Mouse (Mus musculus) liver, postnatal 0 days (tissue): ENCODE data around the gene Gm13288. TPM values are rescaled to one million over a fixed set of nuclear protein-coding genes. Genes with fewer than 3 reads are reported as not detected.
"Not testable (repeated sequence)": the region's sequence is repeated elsewhere in the genome, so short reads cannot be mapped to it uniquely, and the experiment has no call there.

ENCODE experiments used
- ATAC-seq: fragments of 200-750 bp; cut with Nextera tagmentation; 2 replicates; pipeline ENCODE4 v1.8.0; 2017; ENCODE audit warnings: mild to moderate bottlenecking, moderate library complexity
- DNase-seq: peaks from one replicate; pipeline ENCODE4 v3.0.0-alpha.2; 2016
- H3K27ac ChIP-seq: fragments of 300-500 bp; sonication (generic); 2 replicates; pipeline ENCODE4 v1.5.1; 2014; ENCODE audit warnings: antibody characterized with exemption, moderate library complexity, mild to moderate bottlenecking, low read depth
- H3K27me3 ChIP-seq: fragments of 300-500 bp; sonication (generic); 2 replicates; pipeline ENCODE4 v1.6.1; 2014; ENCODE audit warnings: low read length, control low read depth, mixed read lengths; ENCODE audit not compliant: insufficient read depth
- H3K36me3 ChIP-seq: fragments of 300-500 bp; sonication (generic); replicated peaks from 2 replicates; pipeline ENCODE4 v1.6.1; 2014; ENCODE audit warnings: mild to moderate bottlenecking, control low read depth, low read length, moderate library complexity, mixed read lengths; ENCODE audit not compliant: insufficient read depth
- H3K4me1 ChIP-seq: fragments of 300-500 bp; sonication (generic); 2 replicates; pipeline ENCODE4 v1.6.1; 2014; ENCODE audit warnings: antibody characterized with exemption, mild to moderate bottlenecking, control low read depth; ENCODE audit not compliant: insufficient read depth
- H3K4me2 ChIP-seq: fragments of 300-500 bp; sonication (generic); 2 replicates; pipeline ENCODE4 v1.6.1; 2014; ENCODE audit warnings: low read depth, mild to moderate bottlenecking, low read length, moderate library complexity, mixed read lengths
- H3K4me3 ChIP-seq: fragments of 300-500 bp; sonication (generic); 2 replicates; pipeline ENCODE4 v1.5.1; 2014; ENCODE audit warnings: low read depth, low read length
- H3K9ac ChIP-seq: fragments of 300-500 bp; sonication (generic); replicated peaks from 2 replicates; pipeline ENCODE4 v1.6.1; 2014; ENCODE audit warnings: mild to moderate bottlenecking, moderate library complexity
- H3K9me3 ChIP-seq: fragments of 300-500 bp; sonication (generic); 2 replicates; pipeline ENCODE4 v1.6.1; 2016; ENCODE audit warnings: mild to moderate bottlenecking, control low read depth, low read length, mixed read lengths
- CTCF ChIP-seq: sonication (generic); IDR thresholded peaks from 2 replicates; pipeline ENCODE4 v1.5.1; 2016; ENCODE audit warnings: antibody characterized with exemption, low read depth
- WGBS: fragments of 180-500 bp; shearing (Covaris S2); extraction: QIAGEN DNeasy Blood & Tissue Kit; methylation state at CpG from one replicate; pipeline ENCODE4 v1.1.7; 2014; ENCODE audit not compliant: insufficient replicate concordance; 5-methylcytosine and 5-hydroxymethylcytosine counted together
- polyA plus RNA-seq: library from polyadenylated mRNA; unstranded; fragments of >200 nt; fragmentation: Nextera tagmentation; extraction: Ambion mirVana; gene quantifications from 2 replicates; pipeline ENCODE4 v1.2.1, GENCODE M21; 2015

The Gm13288 gene
- polyA plus RNA-seq, 1 experiment from 2014 or later = not detected

DNA sequence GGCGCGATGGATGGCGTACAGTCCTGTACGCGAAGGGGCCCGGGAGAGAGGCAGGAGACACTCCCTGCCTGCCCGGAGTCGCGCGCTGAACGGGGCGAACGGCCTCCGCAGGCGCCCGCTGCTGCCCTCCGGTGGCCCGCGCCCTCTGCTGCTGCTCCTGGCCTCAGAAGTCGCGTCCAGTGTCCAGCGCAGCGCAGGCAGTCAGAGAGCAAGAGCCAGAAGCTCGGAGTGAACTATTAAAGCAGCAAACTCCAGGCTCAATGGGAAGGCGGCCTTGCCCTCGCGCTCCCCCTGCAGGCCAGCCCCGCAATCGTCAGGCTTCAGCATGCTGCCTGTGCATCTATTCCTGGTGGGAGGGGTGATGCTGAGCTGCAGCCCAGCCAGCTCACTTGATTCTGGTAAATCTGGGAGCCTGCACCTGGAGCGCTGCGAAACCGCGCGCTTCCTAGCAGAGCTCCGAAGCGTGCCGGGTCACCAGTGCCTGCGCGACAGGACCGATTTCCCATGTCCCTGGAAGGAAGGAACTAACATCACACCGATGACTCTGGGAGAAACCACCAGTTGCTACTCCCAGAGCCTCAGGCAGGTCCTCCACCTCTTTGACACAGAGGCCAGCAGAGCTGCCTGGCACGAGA is 41.8 kb upstream of the Gm13288 start:
- TF ChIP-seq CTCF = peak; percentile 67
- H3K27me3 ChIP-seq, ATAC-seq, H3K9me3 ChIP-seq, H3K4me1 ChIP-seq, H3K36me3 ChIP-seq: not testable (repeated sequence)
- Histone ChIP-seq H3K9ac (peak overlapping the region; percentile 34; the same call in 1 of the 2 replicates), H3K4me3 (peak overlapping the region; percentile 26; the same call in 1 of the 2 replicates), H3K4me2 (peak overlapping the region; percentile 51), H3K27ac (peak overlapping the region; percentile 51; the same call in 1 of the 2 replicates)
- peak; percentile 64 for DNase-seq
- WGBS = 6% methylated on average over 20 of the region's 42 CpGs

DNA sequence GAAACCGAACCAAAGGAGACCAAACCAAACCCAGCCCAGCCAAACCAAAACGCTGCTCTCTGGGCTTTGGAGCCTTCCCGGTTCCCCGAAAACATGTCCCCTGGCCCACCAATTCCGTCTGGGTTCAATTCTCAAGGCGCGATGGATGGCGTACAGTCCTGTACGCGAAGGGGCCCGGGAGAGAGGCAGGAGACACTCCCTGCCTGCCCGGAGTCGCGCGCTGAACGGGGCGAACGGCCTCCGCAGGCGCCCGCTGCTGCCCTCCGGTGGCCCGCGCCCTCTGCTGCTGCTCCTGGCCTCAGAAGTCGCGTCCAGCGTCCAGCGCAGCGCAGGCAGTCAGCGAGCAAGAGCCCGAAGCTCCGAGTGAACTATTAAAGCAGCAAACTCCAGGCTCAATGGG is 31.8 kb upstream of the Gm13288 start, which contains the start of gene Gm13290:
Gene Gm13290, plus strand, starts transcription at position 301 of the 400 bp plus-strand sequence.
- not testable (repeated sequence) for H3K4me2 ChIP-seq, H3K27ac ChIP-seq, H3K4me1 ChIP-seq, DNase-seq, H3K4me3 ChIP-seq, ATAC-seq, H3K36me3 ChIP-seq, H3K27me3 ChIP-seq, H3K9me3 ChIP-seq, H3K9ac ChIP-seq
- WGBS = no CpG with 5 or more reads among the region's 32 CpGs

DNA sequence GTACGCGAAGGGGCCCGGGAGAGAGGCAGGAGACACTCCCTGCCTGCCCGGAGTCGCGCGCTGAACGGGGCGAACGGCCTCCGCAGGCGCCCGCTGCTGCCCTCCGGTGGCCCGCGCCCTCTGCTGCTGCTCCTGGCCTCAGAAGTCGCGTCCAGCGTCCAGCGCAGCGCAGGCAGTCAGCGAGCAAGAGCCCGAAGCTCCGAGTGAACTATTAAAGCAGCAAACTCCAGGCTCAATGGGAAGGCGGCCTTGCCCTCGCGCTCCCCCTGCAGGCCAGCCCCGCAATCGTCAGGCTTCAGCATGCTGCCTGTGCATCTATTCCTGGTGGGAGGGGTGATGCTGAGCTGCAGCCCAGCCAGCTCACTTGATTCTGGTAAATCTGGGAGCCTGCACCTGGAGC is 28.7 kb upstream of the Gm13288 start, which contains the start of gene Gm13289:
Gene Gm13289, plus strand, starts transcription at position 301 of the 400 bp plus-strand sequence.
- H3K4me3 ChIP-seq, ATAC-seq, H3K27me3 ChIP-seq, H3K36me3 ChIP-seq, H3K27ac ChIP-seq, H3K4me1 ChIP-seq, H3K9ac ChIP-seq, H3K9me3 ChIP-seq, DNase-seq, H3K4me2 ChIP-seq: not testable (repeated sequence)
- no CpG with 5 or more reads among the region's 29 CpGs for WGBS

DNA sequence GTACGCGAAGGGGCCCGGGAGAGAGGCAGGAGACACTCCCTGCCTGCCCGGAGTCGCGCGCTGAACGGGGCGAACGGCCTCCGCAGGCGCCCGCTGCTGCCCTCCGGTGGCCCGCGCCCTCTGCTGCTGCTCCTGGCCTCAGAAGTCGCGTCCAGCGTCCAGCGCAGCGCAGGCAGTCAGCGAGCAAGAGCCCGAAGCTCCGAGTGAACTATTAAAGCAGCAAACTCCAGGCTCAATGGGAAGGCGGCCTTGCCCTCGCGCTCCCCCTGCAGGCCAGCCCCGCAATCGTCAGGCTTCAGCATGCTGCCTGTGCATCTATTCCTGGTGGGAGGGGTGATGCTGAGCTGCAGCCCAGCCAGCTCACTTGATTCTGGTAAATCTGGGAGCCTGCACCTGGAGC is 25.8 kb upstream of the Gm13288 start, which contains the start of gene Gm13272:
Gene Gm13272, plus strand, starts transcription at position 301 of the 400 bp plus-strand sequence.
- H3K4me2 ChIP-seq, DNase-seq, H3K9me3 ChIP-seq, H3K9ac ChIP-seq, H3K27me3 ChIP-seq, H3K4me1 ChIP-seq, ATAC-seq, H3K27ac ChIP-seq, H3K36me3 ChIP-seq, H3K4me3 ChIP-seq: not testable (repeated sequence)
- no CpG with 5 or more reads among the region's 29 CpGs for WGBS

DNA sequence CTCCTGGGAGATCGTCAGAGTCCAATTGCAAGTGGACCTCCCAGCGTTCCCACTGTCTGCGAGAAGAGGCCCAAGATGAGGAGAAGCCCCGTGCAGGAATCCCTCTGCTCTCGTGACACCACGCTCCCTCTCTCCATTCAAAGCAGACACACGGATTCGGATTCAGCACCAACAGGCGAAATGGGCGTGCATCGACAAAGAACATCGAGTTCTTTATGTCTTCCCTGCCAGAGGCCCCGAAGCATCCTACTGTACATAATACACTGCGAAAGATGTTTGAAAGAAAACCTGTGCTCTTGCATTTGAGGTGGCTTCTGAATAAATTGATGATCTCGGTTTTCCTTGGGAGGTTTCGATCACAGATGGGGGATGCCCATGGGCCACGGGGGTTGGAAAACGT is 25.0 kb upstream of the Gm13288 start:
- 47% methylated on average over 11 of the region's 18 CpGs for WGBS
- H3K36me3 ChIP-seq, ATAC-seq, DNase-seq, H3K9me3 ChIP-seq, H3K4me2 ChIP-seq, H3K27me3 ChIP-seq, H3K4me3 ChIP-seq, H3K27ac ChIP-seq, H3K9ac ChIP-seq, H3K4me1 ChIP-seq: not testable (repeated sequence)

DNA sequence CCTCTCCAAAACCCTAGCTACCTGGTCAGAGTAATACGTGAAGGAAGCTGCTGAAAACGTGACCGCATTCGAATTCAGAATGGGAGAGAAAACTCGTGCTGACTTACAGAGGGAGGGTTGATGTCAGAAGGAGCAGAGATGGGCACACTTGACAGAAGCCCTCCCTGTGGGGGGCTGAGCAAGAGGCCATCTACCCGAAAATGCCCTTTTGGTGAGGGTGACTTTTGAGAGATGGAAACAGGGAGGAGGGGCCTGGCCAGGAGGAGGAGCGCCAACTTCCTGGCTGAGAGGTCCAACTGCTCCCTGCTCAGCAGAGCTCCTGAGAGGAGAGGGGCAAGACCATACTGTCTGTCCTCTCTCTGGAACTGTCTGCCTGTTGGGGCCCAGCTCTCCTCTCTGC is 23.5 kb upstream of the Gm13288 start, which contains the start of gene Ifnz:
Gene Ifnz, plus strand, starts transcription at position 301 of the 400 bp plus-strand sequence.
- not testable (repeated sequence) for DNase-seq, H3K4me2 ChIP-seq, H3K36me3 ChIP-seq, H3K9ac ChIP-seq, H3K4me1 ChIP-seq, ATAC-seq, H3K27me3 ChIP-seq, H3K9me3 ChIP-seq
- H3K27ac ChIP-seq = peak within 1 kb of the TSS; percentile 39; the same call in 1 of the 2 replicates
- H3K4me3 ChIP-seq = 0 out of 2 replicates have a peak within 1 kb of the TSS, but pooled peaks have one; percentile 19
- WGBS = 0% methylated on average over 1 of the region's 7 CpGs

DNA sequence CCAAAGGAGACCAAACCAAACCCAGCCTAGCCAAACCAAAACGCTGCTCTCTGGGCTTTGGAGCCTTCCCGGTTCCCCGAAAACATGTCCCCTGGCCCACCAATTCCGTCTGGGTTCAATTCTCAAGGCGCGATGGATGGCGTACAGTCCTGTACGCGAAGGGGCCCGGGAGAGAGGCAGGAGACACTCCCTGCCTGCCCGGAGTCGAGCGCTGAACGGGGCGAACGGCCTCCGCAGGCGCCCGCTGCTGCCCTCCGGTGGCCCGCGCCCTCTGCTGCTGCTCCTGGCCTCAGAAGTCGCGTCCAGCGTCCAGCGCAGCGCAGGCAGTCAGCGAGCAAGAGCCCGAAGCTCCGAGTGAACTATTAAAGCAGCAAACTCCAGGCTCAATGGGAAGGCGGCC is 23.0 kb upstream of the Gm13288 start:
- Histone ChIP-seq H3K4me3 (0 out of 2 replicates have a peak overlapping the region, but pooled peaks have one; percentile 19), H3K27ac (peak overlapping the region; percentile 39; the same call in 1 of the 2 replicates)
- H3K36me3 ChIP-seq, ATAC-seq, DNase-seq, H3K4me1 ChIP-seq, H3K4me2 ChIP-seq, H3K9me3 ChIP-seq, H3K27me3 ChIP-seq, H3K9ac ChIP-seq: not testable (repeated sequence)
- TF ChIP-seq CTCF = peak; percentile 26
- 0% methylated on average over 3 of the region's 31 CpGs for WGBS

DNA sequence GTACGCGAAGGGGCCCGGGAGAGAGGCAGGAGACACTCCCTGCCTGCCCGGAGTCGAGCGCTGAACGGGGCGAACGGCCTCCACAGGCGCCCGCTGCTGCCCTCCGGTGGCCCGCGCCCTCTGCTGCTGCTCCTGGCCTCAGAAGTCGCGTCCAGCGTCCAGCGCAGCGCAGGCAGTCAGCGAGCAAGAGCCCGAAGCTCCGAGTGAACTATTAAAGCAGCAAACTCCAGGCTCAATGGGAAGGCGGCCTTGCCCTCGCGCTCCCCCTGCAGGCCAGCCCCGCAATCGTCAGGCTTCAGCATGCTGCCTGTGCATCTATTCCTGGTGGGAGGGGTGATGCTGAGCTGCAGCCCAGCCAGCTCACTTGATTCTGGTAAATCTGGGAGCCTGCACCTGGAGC is 19.9 kb upstream of the Gm13288 start, which contains the start of gene Gm13276:
Gene Gm13276, plus strand, starts transcription at position 301 of the 400 bp plus-strand sequence.
- not testable (repeated sequence) for H3K9me3 ChIP-seq

More for the DNA sequence above, 19.9 kb upstream of the Gm13288 start, which contains the start of gene Gm13276:
- no CpG with 5 or more reads among the region's 27 CpGs for WGBS
- not testable (repeated sequence) for H3K36me3 ChIP-seq, H3K4me2 ChIP-seq, ATAC-seq, H3K9ac ChIP-seq, H3K27me3 ChIP-seq, DNase-seq, H3K4me1 ChIP-seq, H3K27ac ChIP-seq, H3K4me3 ChIP-seq
